Mouse (Mus musculus) thymus, postnatal 36 days (tissue): Measurements from ENCODE around the gene Ccr8.

ENCODE experiments used
- DNase-seq, 2 experiments: peaks; one replicate each; pipeline ENCODE4 v3.0.0; 2022; ENCODE audit warnings: mixed read lengths in 2 of 2

Ccr8 gene

GRCm38 (mm10) chr9:120133755-120134475, 42.0 kb downstream of the Ccr8 start:
- DNase-seq: no peak

- no peak for DNase-seq
Measured at GRCm38 (mm10) chr9:120134529-120135160, 42.7 kb downstream of the Ccr8 start.

GRCm38 (mm10) chr9:120135454-120135853, 43.5 kb downstream of the Ccr8 start:
- DNase-seq: no peak

- peak; percentile 58 to 66 for DNase-seq
Measured at GRCm38 (mm10) chr9:120140652-120141051, 48.7 kb downstream of the Ccr8 start.

GRCm38 (mm10) chr9:120144474-120144873, 52.6 kb downstream of the Ccr8 start:
- no peak for DNase-seq
